Mouse (Mus musculus) right cerebral cortex, adult 2 months (tissue): Measurements from ENCODE around the gene Scube3.
"Not testable (repeated sequence)": the region's sequence is repeated elsewhere in the genome, so short reads cannot be mapped to it uniquely, and the experiment has no call there.

Experiments used
- DNase-seq, 2 experiments: peaks; one replicate each; pipeline ENCODE4 v3.0.0; 2021 to 2022; ENCODE audit warnings: low spot score in 2 of 2

Gene Scube3

GRCm38 (mm10) chr17:28222463-28222862, 80.5 kb downstream of the Scube3 start:
- DNase-seq: not testable (repeated sequence)

- DNase-seq: peak; percentile 81 to 84
These were observed 81.8 kb downstream of the Scube3 start for GRCm38 (mm10) chr17:28223561-28224391.
